Mouse (Mus musculus) midbrain, embryonic 16.5 days (tissue): ENCODE results near the gene Cnot1. TPM values are rescaled to one million over a fixed set of nuclear protein-coding genes. Genes with fewer than 3 reads are reported as not detected.

Experiments used
- ATAC-seq: fragments of 200-750 bp; cut with Nextera tagmentation; 2 replicates; pipeline ENCODE4 v1.8.0; 2017; ENCODE audit warnings: moderate TSS enrichment
- H3K27ac ChIP-seq: fragments of 300-500 bp; sonication (generic); 2 replicates; pipeline ENCODE4 v1.5.1; 2014; ENCODE audit warnings: mild to moderate bottlenecking, low read length, mixed read lengths
- H3K27me3 ChIP-seq: fragments of 300-500 bp; sonication (generic); 2 replicates; pipeline ENCODE4 v1.6.1; 2014; ENCODE audit warnings: low read depth, low read length, mixed read lengths; ENCODE audit not compliant: control insufficient read depth, insufficient read depth
- H3K36me3 ChIP-seq: fragments of 300-500 bp; sonication (generic); 2 replicates; pipeline ENCODE4 v1.6.1; 2014; ENCODE audit warnings: mild to moderate bottlenecking, low read length, moderate library complexity, mixed read lengths; ENCODE audit not compliant: control insufficient read depth, insufficient read depth
- H3K4me1 ChIP-seq: fragments of 300-500 bp; sonication (generic); 2 replicates; pipeline ENCODE4 v1.6.1; 2014; ENCODE audit warnings: mild to moderate bottlenecking, low read length, mixed read lengths; ENCODE audit not compliant: control insufficient read depth, insufficient read depth
- H3K4me2 ChIP-seq: fragments of 300-500 bp; sonication (generic); 2 replicates; pipeline ENCODE4 v1.6.1; 2014; ENCODE audit warnings: mild to moderate bottlenecking, low read length, mixed read lengths
- H3K4me3 ChIP-seq: fragments of 300-500 bp; sonication (generic); 2 replicates; pipeline ENCODE4 v1.5.1; 2014; ENCODE audit warnings: low read depth, mild to moderate bottlenecking, low read length, moderate library complexity, mixed read lengths
- H3K9ac ChIP-seq: fragments of 300-500 bp; sonication (generic); 2 replicates; pipeline ENCODE4 v1.6.1; 2014; ENCODE audit warnings: low read depth, low read length, mixed read lengths
- H3K9me3 ChIP-seq: fragments of 300-500 bp; sonication (generic); replicated peaks from 2 replicates; pipeline ENCODE4 v1.6.1; 2014; ENCODE audit warnings: mild to moderate bottlenecking, low read length, mixed read lengths; ENCODE audit not compliant: control insufficient read depth, poor library complexity, severe bottlenecking
- WGBS: fragments of 180-500 bp; shearing (Covaris S2); extraction: QIAGEN DNeasy Blood & Tissue Kit; methylation state at CpG from one replicate; pipeline ENCODE4 v1.1.7; 2014; 5-methylcytosine and 5-hydroxymethylcytosine counted together
- polyA plus RNA-seq: library from polyadenylated mRNA; unstranded; fragments of >200 nt; fragmentation: Nextera tagmentation; extraction: Ambion mirVana; gene quantifications from 2 replicates; pipeline ENCODE4 v1.2.1, GENCODE M21; 2015

Cnot1 gene
- polyA plus RNA-seq, 1 experiment from 2014 or later = 41.2 TPM

DNA sequence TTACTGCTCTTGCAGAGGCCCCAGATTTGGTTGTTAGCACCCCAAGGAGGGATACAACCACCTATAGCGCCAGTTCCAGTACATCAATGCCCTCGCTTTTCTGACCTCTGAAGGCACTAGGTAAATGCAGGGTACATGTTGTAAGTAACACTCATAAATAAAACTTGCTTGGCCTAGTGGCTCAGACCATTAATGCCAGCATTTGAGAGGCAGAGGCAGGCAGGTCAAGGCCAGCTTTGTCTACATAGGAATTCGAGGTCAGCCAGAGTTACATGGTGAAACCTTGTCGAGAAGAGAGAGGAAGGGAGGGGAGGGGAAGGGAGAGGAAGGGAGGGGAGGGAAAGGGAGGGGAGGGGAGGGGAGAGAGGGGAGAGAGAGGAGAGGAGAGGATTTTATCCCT lies 21.7 kb downstream of the Cnot1 start:
- H3K36me3 ChIP-seq = peaks cover 26% of the 10 kb centered on the region
- WGBS = 88% methylated on average over 4 of the region's 4 CpGs

GRCm38 (mm10) chr8:95782628-95783027 lies 24.6 kb downstream of the Cnot1 start:
- Histone ChIP-seq H3K4me2 (no peak overlapping the region), H3K27me3 (no peaks in the 10 kb centered on the region), H3K4me3 (no peak overlapping the region), H3K27ac (no peak overlapping the region), H3K9ac (no peak overlapping the region), H3K36me3 (peaks cover 32% of the 10 kb centered on the region), H3K9me3 (no peaks in the 10 kb centered on the region; the same call in 1 of the 2 replicates), H3K4me1 (no peaks in the 10 kb centered on the region)
- no peak for ATAC-seq

More for the DNA sequence above, 21.7 kb downstream of the Cnot1 start:
- H3K9ac ChIP-seq = no peak overlapping the region
- no peak overlapping the region for H3K27ac ChIP-seq
- ATAC-seq = no peak
- H3K27me3 ChIP-seq = no peaks in the 10 kb centered on the region
- no peaks in the 10 kb centered on the region for H3K4me1 ChIP-seq
- H3K9me3 ChIP-seq = no peaks in the 10 kb centered on the region
- no peak overlapping the region for H3K4me2 ChIP-seq
- no peak overlapping the region for H3K4me3 ChIP-seq

DNA sequence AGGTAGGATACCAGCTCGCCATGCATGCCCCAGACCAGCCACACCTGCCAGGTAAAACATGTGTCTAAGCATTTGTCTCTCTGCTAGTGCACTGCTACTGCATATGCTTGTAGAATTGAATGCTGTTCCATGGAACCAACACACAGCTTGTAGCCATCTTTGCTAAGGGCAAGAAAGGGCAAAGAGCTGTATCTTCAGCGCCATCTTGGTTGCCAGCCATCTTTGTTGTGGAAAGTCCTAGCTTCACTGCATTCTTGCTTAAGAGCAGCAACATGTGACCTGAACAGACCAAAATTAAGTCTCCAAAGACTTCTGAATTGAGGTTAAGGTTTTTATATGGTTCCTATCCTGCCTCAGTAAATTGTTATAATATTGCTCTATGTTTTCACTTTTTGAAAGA lies 25.5 kb downstream of the Cnot1 start:
- Histone ChIP-seq H3K9ac (no peak overlapping the region), H3K4me2 (no peak overlapping the region), H3K9me3 (no peaks in the 10 kb centered on the region; the same call in 1 of the 2 replicates), H3K4me3 (no peak overlapping the region), H3K4me1 (no peaks in the 10 kb centered on the region), H3K36me3 (peaks cover 28% of the 10 kb centered on the region), H3K27ac (no peak overlapping the region), H3K27me3 (no peaks in the 10 kb centered on the region)
- no peak for ATAC-seq
- WGBS = 97% methylated on average over 2 of the region's 2 CpGs

- no peak for ATAC-seq
- Histone ChIP-seq H3K4me2 (no peak overlapping the region), H3K4me1 (no peaks in the 10 kb centered on the region), H3K27me3 (no peaks in the 10 kb centered on the region), H3K4me3 (no peak overlapping the region), H3K27ac (no peak overlapping the region), H3K36me3 (peaks cover 27% of the 10 kb centered on the region), H3K9me3 (no peaks in the 10 kb centered on the region; the same call in 1 of the 2 replicates), H3K9ac (no peak overlapping the region)
- 96% methylated on average over 3 of the region's 3 CpGs for WGBS
Observed at GRCm38 (mm10) chr8:95781085-95781484, 26.2 kb downstream of the Cnot1 start.

DNA sequence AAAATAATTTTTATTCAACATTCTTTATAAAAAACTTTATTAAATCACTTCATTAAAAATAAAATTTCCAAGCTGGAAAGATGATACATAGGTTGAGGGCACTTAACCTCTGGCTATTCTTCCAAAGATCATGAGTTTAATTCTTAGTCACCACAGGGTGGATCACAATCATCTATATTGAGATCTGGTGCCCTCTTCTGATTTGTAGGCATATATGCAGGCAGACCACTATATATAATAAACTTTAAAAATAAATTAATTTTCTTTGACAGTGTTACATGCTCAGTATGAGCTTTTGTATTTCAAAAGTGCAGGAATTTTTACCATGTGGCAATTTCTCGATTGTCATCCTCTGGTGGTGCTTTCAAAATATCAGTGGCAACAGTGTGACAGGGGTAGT lies 43.1 kb downstream of the Cnot1 start:
- no peak overlapping the region for H3K9ac ChIP-seq
- no peak overlapping the region for H3K4me2 ChIP-seq
- H3K27ac ChIP-seq = no peak overlapping the region
- H3K27me3 ChIP-seq = no peaks in the 10 kb centered on the region
- ATAC-seq = no peak
- no peak overlapping the region for H3K4me3 ChIP-seq
- WGBS = 90% methylated on average over 1 of the region's 1 CpGs
- no peaks in the 10 kb centered on the region for H3K4me1 ChIP-seq
- H3K36me3 ChIP-seq = peaks cover 43% of the 10 kb centered on the region
- no peaks in the 10 kb centered on the region for H3K9me3 ChIP-seq

DNA sequence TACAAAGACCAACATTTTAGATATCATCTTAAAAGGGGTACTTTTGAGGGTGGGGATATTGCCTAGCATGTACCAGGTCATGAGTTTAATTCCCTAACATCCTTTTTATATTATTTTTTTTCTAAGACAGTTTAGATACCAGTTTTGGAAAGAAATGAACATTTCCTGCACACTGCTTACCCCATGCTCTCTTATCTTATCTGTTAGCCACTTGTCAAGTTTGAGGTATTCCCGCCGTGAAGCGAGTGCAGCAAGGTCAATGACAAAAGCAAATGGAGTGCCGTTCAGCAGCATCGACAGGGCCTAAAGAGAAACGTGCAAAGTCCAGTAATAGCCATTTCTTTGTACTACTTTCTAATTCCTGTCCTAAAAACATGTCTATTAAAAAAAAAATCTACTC lies 46.9 kb downstream of the Cnot1 start:
- H3K9me3 ChIP-seq = no peaks in the 10 kb centered on the region
- 94% methylated on average over 6 of the region's 6 CpGs for WGBS
- H3K36me3 ChIP-seq = peaks cover 40% of the 10 kb centered on the region

GRCm38 (mm10) chr8:95751924-95752323 lies 55.3 kb downstream of the Cnot1 start:
- Histone ChIP-seq H3K9ac (no peak overlapping the region), H3K27ac (no peak overlapping the region), H3K27me3 (no peaks in the 10 kb centered on the region), H3K9me3 (no peaks in the 10 kb centered on the region), H3K36me3 (peaks cover 45% of the 10 kb centered on the region), H3K4me1 (no peaks in the 10 kb centered on the region), H3K4me2 (no peak overlapping the region), H3K4me3 (no peak overlapping the region)
- WGBS = 100% methylated on average over 1 of the region's 1 CpGs
- ATAC-seq = no peak

More for the DNA sequence above, 46.9 kb downstream of the Cnot1 start:
- Histone ChIP-seq H3K27me3 (no peaks in the 10 kb centered on the region), H3K4me1 (no peaks in the 10 kb centered on the region), H3K4me2 (no peak overlapping the region), H3K9ac (no peak overlapping the region), H3K4me3 (no peak overlapping the region), H3K27ac (no peak overlapping the region)
- ATAC-seq = no peak

- Histone ChIP-seq H3K9me3 (no peaks in the 10 kb centered on the region), H3K4me2 (no peak overlapping the region), H3K9ac (no peak overlapping the region), H3K4me1 (no peaks in the 10 kb centered on the region), H3K4me3 (no peak overlapping the region), H3K27ac (no peak overlapping the region), H3K27me3 (no peaks in the 10 kb centered on the region), H3K36me3 (peaks cover 58% of the 10 kb centered on the region)
- ATAC-seq = no peak
- 96% methylated on average over 4 of the region's 4 CpGs for WGBS
Observed at GRCm38 (mm10) chr8:95748028-95748427, 59.2 kb downstream of the Cnot1 start.

DNA sequence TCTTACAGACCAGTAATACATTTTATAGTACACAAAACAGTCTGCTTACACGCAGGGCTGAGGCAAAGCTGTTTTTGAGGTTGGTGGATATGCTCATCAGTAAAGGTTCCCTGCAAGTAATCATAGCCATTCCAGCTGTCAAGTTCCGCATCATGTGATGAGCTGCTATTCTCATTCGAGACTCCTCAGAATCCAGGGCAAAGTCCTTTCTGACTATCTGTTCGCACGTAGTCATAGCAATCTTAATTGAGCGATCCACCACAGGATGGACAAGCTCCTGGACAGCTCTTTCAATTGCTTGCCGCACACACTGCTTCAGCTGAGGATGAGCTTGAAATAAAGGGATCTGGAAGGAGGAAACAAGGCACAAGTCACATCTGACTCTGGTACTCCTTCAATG lies 65.5 kb downstream of the Cnot1 start:
- Histone ChIP-seq H3K4me2 (no peak overlapping the region), H3K9ac (no peak overlapping the region), H3K36me3 (peaks cover 60% of the 10 kb centered on the region), H3K27me3 (no peaks in the 10 kb centered on the region), H3K27ac (no peak overlapping the region), H3K9me3 (no peaks in the 10 kb centered on the region), H3K4me3 (no peak overlapping the region), H3K4me1 (no peaks in the 10 kb centered on the region)
- no peak for ATAC-seq
- 91% methylated on average over 7 of the region's 7 CpGs for whole genome bisulfite sequencing

GRCm38 (mm10) chr8:95738596-95738995 lies 68.7 kb downstream of the Cnot1 start:
- no peak overlapping the region for H3K27ac ChIP-seq
- no peaks in the 10 kb centered on the region for H3K4me1 ChIP-seq
- no peak overlapping the region for H3K4me3 ChIP-seq
- H3K9ac ChIP-seq = no peak overlapping the region
- no peaks in the 10 kb centered on the region for H3K9me3 ChIP-seq
- H3K27me3 ChIP-seq = no peaks in the 10 kb centered on the region
- ATAC-seq = no peak
- H3K4me2 ChIP-seq = no peak overlapping the region
- peaks cover 50% of the 10 kb centered on the region for H3K36me3 ChIP-seq
- 73% methylated on average over 7 of the region's 7 CpGs for WGBS
